Mouse (Mus musculus): ENCODE measurements at regions not wholly inside any gene's neighbourhood (a gene's known extent, or its start where the extent isn't known, plus 50 kb on each side); places are given as distances from the start of the nearest gene placed in this dataset.

GRCm38 (mm10) chr3:58295810-58296209, 118.7 kb upstream of the Tsc22d2 start:
- ATAC-seq (ENCODE audit: insufficient number of reproducible peaks, low FRiP score, low TSS enrichment) = no peak

DNA sequence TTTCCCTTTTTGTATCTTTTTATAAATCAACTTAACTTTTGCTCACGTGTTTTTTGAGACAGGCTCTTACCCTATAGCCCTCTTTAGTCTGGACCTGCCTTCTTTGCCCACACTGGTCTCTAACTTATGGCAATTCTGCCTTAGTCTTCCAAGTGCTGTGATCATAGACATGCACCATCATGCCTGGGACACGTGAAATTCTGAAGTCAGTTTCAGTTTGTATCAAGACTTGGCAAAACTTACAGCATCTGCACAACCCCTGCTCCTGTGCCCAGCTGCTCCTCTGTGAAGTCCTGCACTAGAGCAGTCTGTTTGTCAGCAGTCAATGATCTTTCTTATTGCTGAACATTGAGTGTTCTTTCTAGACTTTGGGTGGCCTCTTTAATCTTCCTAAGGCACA, 114.3 kb upstream of the Tsc22d2 start:
- no peak for ATAC-seq (ENCODE audit: insufficient number of reproducible peaks, low FRiP score, low TSS enrichment)

DNA sequence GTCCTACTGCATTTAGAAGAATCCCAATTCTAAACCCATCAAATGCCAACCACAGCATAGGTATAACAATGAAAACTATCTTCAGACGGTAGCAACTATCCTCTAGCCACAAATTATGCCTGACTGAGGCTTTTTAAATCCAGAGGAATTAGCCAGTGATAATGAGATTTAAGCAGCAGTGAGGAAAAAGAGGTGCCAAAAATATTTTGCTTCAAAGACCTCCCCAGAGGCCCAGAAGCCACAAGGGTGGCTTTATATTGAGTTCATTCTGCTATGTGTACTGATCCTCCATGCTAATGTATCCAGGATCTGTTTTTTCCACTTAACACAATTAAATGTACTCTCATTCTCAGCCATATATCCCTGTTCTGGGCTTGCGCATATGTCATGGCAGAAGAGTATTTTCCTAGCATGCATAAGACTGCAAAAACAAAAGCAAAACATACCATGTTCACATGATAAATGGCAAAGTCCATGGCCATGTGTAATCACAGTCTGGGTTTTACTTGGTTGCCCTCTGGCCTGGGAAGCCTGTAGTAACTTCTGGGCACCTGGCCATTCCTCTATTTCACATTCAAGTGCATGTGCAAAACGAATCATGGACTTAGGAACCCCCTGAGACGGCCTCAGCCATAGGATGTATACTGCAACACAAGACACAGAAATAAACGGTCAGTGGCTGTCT, 113.6 kb upstream of the Tsc22d2 start:
- no peak for ATAC-seq (ENCODE audit: insufficient number of reproducible peaks, low FRiP score, low TSS enrichment)

DNA sequence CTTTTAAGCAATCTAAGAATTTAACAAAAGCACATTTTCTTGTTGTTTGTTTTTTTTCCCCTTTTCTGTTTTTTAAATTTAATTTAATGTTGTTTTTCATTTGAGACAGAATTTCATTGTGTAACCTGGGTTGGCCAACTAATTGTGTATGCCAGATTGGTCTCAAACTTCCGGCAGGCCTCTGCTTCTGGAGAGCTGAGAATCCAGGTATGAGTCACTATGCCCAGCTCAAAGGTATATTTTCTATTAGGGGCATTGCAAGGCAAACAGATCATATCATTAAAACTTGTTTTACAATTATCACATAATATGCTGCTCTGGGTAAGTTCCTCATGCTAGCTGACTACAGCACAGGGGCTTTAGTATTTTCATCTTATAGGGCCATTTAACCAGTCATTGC, 112.2 kb upstream of the Tsc22d2 start:
- no peak for ATAC-seq (ENCODE audit: insufficient number of reproducible peaks, low FRiP score, low TSS enrichment)

GRCm38 (mm10) chr3:58303746-58304145, 110.8 kb upstream of the Tsc22d2 start:
- no peak for ATAC-seq (ENCODE audit: insufficient number of reproducible peaks, low FRiP score, low TSS enrichment)

DNA sequence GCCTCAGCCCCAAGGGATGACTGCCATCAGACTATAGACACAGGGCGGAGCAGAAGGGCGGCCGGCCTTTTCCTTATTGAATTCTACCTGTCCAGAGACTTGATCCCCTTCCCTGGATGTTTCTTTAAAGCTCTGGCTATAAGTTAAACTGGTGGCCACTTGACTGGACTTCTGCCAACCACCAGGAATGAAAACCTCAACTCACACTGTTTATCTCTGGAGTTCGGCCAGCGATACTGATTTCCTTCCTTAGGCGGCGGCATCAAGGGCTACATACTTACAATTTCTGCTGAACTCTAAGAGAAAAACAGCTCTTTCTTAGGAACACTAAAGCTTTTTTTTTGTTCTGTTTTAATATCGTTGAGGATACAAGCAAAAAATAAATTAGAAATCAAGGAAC, 104.9 kb upstream of the Tsc22d2 start:
- no peak for ATAC-seq (ENCODE audit: insufficient number of reproducible peaks, low FRiP score, low TSS enrichment)

- no peak for ATAC-seq (ENCODE audit: insufficient number of reproducible peaks, low FRiP score, low TSS enrichment)
Observed at GRCm38 (mm10) chr3:58310390-58310789, 104.1 kb upstream of the Tsc22d2 start.

DNA sequence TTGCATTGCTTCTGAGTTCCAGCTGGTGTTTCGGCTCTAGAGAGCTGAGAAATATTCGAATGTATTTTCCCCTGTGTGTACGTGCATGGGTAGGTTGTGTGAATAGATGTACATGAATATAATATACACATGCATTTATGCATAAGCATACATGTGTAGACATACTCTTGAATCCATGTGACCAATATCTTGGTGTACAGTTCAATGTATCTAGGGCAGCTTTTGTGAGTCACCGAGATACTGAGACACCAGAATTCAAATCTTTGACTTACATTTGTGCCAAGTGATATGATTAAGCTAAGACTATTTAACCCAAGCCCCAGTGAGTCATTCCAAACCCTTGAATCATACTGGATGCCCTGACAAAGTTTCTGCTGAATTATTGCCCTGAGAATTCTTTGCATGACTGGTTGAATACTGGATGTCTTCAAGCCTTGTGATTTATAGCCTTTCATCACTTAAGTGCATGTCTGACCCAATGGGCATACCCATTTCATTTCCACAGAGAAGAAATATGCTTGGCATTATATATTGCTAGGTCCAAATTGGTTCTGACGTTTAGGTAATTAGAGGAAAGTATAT, 103.3 kb upstream of the Tsc22d2 start:
- ATAC-seq (ENCODE audit: insufficient number of reproducible peaks, low FRiP score, low TSS enrichment) = no peak

GRCm38 (mm10) chr3:58312623-58313022, 101.9 kb upstream of the Tsc22d2 start:
- ATAC-seq (ENCODE audit: insufficient number of reproducible peaks, low FRiP score, low TSS enrichment) = no peak

DNA sequence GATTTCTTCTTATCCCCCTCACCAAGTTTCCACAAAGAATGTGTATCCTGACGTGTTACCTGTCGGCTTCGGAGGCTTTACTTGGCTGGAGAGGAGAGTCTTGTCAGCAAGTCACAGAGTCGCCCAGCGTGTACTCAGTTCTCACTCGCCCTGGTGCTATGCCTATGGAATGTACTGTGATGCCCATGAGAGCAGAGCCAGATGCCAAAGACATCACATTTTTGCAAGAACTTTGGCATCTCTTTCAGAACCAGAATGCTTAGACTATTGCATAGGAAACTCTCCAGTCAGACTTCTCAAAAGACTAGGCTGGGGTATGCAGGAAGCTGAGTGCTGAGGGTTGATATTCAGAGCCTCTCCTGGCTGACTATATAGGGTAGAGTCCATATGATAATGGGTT, 99.3 kb upstream of the Tsc22d2 start:
- ATAC-seq (ENCODE audit: insufficient number of reproducible peaks, low FRiP score, low TSS enrichment) = no peak

- no peak for ATAC-seq (ENCODE audit: insufficient number of reproducible peaks, low FRiP score, low TSS enrichment)
Observed at GRCm38 (mm10) chr3:58317240-58317639, 97.3 kb upstream of the Tsc22d2 start.

DNA sequence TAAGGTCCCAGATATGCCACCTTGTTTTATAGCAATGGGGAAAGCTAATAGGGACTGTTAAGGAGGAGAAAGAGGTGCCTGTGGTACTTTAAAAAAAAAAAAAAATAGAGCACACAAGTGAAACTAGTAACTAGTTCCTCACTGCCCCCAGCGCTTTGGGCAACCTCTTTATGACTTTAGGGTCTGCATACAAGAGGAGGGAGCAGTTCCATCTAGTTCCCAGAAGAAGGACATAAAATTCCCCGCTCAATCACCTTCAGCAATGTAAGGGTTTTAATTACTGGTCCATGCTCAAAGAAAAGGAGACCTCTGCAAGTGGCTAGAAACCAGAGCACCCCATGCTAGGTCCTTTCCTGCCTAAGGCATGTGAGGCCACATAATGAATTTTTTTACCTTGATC, 95.8 kb upstream of the Tsc22d2 start:
- no peak for ATAC-seq (ENCODE audit: insufficient number of reproducible peaks, low FRiP score, low TSS enrichment)

DNA sequence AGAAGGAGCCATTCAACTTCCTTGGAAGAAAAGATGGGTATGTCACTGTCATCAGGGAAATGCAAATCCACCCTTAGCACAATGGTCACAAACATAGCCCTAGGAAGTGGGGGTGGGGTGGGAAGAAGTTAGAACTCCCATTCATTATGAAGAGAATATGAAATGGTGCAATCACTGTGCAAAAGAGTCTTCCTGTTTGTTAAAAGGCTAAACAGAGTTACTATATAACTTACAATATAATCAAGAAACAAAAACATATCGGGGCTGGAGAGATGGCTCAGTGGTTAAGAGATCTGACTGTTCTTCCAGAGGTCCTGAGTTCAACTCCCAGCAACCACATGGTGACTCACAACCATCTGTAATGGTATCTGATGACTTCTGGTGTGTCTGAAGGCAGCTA, 95.1 kb upstream of the Tsc22d2 start:
- ATAC-seq (ENCODE audit: insufficient number of reproducible peaks, low FRiP score, low TSS enrichment) = no peak

DNA sequence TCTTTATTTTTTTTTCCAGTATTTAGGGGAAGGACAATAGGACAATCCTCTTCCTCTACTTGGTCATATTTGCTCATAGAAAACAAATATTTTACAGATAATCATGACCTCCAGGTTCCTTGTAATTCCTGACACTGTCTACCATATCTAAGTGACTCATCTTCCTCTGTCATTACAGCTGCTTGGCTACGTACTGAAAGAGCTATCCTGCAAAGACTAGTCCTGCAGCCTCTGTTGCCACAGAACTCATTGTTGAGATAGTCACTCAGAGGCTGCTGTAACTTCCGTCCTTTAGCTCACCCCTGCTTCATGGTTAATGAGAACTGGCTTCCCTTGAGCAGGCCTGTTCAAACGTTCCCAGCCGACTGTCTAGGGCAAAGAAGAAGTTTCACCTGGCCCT, 93.7 kb upstream of the Tsc22d2 start:
- no peak for ATAC-seq (ENCODE audit: insufficient number of reproducible peaks, low FRiP score, low TSS enrichment)

DNA sequence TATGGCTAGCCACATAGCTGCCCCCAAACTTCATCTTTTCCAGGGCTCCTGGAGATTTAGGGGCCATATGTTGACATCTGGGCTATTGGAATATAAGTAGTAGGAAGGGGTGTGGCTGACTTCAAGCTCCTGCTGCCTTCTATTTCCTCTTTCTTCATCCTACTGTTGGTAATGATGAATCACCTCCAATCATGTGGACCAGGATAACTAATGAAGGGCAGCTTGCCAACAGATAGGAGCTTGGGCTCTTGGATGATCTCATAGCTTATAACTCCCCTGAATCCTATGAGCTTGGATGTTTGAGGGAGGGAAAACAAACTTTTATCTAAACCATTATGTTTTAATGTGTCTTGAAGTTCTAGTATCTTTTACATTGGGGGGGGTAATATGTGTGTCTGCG, 92.2 kb upstream of the Tsc22d2 start:
- no peak for ATAC-seq (ENCODE audit: insufficient number of reproducible peaks, low FRiP score, low TSS enrichment)

DNA sequence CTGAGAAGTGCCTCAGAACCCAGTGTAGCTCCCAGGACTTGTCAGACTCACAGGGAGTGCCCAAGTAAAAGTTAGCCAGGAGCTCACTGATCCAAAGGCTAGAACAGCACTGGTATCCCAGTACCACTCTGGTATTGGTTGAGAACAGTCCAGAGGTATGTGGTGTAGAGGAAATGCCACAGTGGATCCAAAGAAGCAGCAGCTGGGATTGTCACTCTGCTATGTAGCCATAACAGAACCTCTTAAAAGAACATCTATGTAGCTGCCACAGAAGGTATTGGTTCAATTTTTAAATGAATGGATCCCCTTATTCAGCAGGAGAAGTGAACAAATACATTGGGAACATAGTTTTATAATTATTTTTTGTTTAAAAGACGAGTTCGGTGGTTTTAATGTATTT, 86.8 kb upstream of the Tsc22d2 start:
- ATAC-seq (ENCODE audit: insufficient number of reproducible peaks, low FRiP score, low TSS enrichment) = no peak

DNA sequence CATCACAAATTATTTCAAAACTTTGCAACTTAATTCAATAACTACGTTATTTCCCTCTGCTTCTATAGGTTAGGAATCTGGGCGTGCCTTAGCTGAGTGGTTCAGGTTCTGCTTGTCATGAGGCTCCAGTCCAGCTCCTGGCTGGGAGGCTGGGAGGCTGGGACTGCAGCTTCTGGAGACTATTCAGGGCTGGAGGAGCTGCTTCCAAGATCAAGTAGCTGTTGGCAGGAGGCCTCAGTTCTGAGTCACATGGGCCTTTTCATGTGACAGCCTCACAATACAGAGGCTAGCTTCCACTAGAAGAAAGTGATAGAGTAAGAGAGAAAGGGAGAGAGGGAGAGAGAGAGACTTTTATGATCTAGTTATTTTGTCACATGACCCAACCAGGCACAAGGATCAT, 84.3 kb upstream of the Tsc22d2 start:
- ATAC-seq (ENCODE audit: insufficient number of reproducible peaks, low FRiP score, low TSS enrichment) = 0 out of 2 replicates have a peak, but pooled peaks have one; percentile 36

DNA sequence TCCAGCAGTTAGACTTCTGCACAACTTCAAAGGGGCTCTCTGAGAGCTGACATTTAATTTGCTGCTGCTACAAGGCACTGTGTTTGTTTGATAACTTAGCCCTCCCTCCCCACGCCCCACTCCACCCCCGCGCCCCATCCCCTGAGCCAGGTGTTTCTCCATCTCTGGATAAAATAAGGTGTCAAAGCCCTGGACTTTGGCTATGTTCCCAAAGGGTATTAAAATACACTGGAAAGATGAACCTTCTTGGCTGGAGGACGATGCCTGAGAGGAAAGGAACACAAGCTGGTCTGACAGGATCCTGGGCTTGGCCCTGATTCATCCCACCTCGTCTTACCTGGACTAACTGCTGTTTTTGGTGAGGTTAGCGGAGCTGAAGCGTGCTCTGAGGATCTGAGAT, 80.5 kb upstream of the Tsc22d2 start:
- no peak for ATAC-seq (ENCODE audit: insufficient number of reproducible peaks, low FRiP score, low TSS enrichment)

- no peak for ATAC-seq (ENCODE audit: insufficient number of reproducible peaks, low FRiP score, low TSS enrichment)
Observed at GRCm38 (mm10) chr3:58335277-58335676, 79.2 kb upstream of the Tsc22d2 start.

DNA sequence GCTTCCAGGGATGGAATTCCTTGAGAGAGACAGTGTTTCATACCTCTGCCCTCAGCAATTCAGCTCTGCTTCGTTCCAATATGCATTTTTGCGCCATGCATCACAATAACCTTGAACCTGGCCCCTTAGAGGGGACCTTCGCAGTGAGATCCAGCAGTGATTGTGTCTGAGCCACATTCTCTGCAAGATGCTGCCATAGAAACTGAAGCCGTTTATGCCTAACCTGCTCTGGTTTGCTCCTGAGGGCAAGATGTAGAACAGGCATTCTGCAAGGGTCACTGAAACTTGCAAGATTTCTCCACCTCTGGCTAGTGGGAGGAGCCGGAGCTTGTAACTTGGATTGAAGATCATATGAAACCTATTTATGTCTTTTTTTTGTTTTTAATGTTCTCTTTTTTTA, 78.4 kb upstream of the Tsc22d2 start:
- no peak for ATAC-seq (ENCODE audit: insufficient number of reproducible peaks, low FRiP score, low TSS enrichment)

GRCm38 (mm10) chr3:58336590-58336989, 77.9 kb upstream of the Tsc22d2 start:
- no peak for ATAC-seq (ENCODE audit: insufficient number of reproducible peaks, low FRiP score, low TSS enrichment)

DNA sequence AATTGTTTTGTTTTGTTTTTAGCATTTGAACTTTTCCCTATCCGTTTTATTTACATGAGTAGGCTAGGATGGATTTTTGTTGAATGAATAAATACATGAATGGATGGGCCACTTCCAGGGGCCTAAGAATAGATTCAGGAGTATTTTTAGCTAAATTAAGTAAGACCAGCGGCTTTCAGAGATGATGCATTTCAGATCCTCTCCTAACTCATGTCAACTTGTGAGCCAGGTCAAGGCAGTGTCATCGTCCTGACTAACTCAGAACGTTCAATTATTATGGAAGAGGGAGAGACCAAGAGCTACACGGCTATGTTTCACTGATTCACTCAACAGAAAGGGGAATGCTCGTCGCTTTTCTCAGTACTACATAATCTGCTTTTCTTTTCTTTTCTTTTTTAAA, 75.5 kb upstream of the Tsc22d2 start:
- ATAC-seq (ENCODE audit: insufficient number of reproducible peaks, low FRiP score, low TSS enrichment) = no peak
